Mouse (Mus musculus) MEL (cell line): ENCODE results near the gene Gm10181. TPM values are rescaled to one million over a fixed set of nuclear protein-coding genes. Genes with fewer than 3 reads are reported as not detected.

Source experiments
- DNase-seq: peaks from one replicate; pipeline ENCODE4 v3.0.0; 2011; ENCODE audit warnings: low read depth, low spot score
- H3K27ac ChIP-seq: 2 replicates; pipeline ENCODE4 v1.5.1; 2012; ENCODE audit warnings: low read depth, mild to moderate bottlenecking, control low read depth, low read length, moderate library complexity; ENCODE audit not compliant: control insufficient read depth
- H3K27me3 ChIP-seq, 2 experiments: fragments of 150-350 bp in 1 of 2; sonication (generic) in 1 of 2; 2 replicates each; pipeline ENCODE4 v1.6.1; 2012; ENCODE audit warnings: low read length in 2 of 2, mild to moderate bottlenecking in 2 of 2, improper control_type of control experiment in 1 of 2, moderate library complexity in 1 of 2; ENCODE audit not compliant: insufficient read depth in 2 of 2, control insufficient read depth in 1 of 2
- H3K36me3 ChIP-seq, 2 experiments: 2 replicates each; pipeline ENCODE4 v1.6.1; 2012 to 2014; ENCODE audit warnings: low read length in 2 of 2, improper control_type of control experiment in 1 of 2, inconsistent platforms in 1 of 2, mild to moderate bottlenecking in 1 of 2; ENCODE audit not compliant: insufficient read depth in 2 of 2, control insufficient read depth in 1 of 2
- H3K4me1 ChIP-seq, 2 experiments: fragments of 150-350 bp in 1 of 2; sonication (generic) in 1 of 2; 2 replicates each; pipeline ENCODE4 v1.6.1; 2012; ENCODE audit warnings: low read length in 2 of 2, improper control_type of control experiment in 1 of 2, mild to moderate bottlenecking in 1 of 2; ENCODE audit not compliant: insufficient read depth in 2 of 2, control insufficient read depth in 1 of 2
- H3K4me3 ChIP-seq, 2 experiments: fragments of 150-350 bp in 1 of 2; sonication (generic) in 1 of 2; 2 replicates each; pipeline ENCODE4 v1.5.1; 2012; ENCODE audit warnings: low read depth in 2 of 2, low read length in 2 of 2, mild to moderate bottlenecking in 2 of 2, moderate library complexity in 2 of 2, control low read depth in 1 of 2, improper control_type of control experiment in 1 of 2; ENCODE audit not compliant: control insufficient read depth in 1 of 2, insufficient read depth in 1 of 2
- H3K79me2 ChIP-seq: 2 replicates; pipeline ENCODE4 v1.6.1; 2012; ENCODE audit warnings: mild to moderate bottlenecking, low read length, moderate library complexity; ENCODE audit not compliant: control insufficient read depth, poor library complexity, insufficient read depth
- H3K9ac ChIP-seq: 2 replicates; pipeline ENCODE4 v1.6.1; 2012; ENCODE audit warnings: low read depth, mild to moderate bottlenecking, control low read depth, low read length, moderate library complexity; ENCODE audit not compliant: control insufficient read depth, poor library complexity, severe bottlenecking
- H3K9me3 ChIP-seq: fragments of 150-350 bp; sonication (generic); replicated peaks from 2 replicates; pipeline ENCODE4 v1.6.1; 2012; ENCODE audit warnings: mild to moderate bottlenecking, low read length, improper control_type of control experiment, moderate library complexity; ENCODE audit not compliant: insufficient read depth
- BHLHE40 ChIP-seq: IDR thresholded peaks from 2 replicates; pipeline ENCODE4 v1.6.1; 2012; ENCODE audit warnings: low read depth, mild to moderate bottlenecking, inconsistent platforms, low read length, improper control_type of control experiment, borderline replicate concordance
- CHD1 ChIP-seq: IDR thresholded peaks from 2 replicates; pipeline ENCODE4 v1.6.1; 2012; ENCODE audit warnings: low read depth, mild to moderate bottlenecking, inconsistent platforms, low read length, improper control_type of control experiment
- CHD2 ChIP-seq: IDR thresholded peaks from 2 replicates; pipeline ENCODE4 v1.6.1; 2011; ENCODE audit warnings: low read length, improper control_type of control experiment
- CTCF ChIP-seq, 3 experiments: IDR thresholded peaks in 2 of 3; conservative IDR thresholded peaks in 1 of 3; 2 replicates each; pipeline ENCODE4 v1.5.1; 2011 to 2012; ENCODE audit warnings: low read length in 3 of 3, low read depth in 2 of 3, mild to moderate bottlenecking in 2 of 3, improper control_type of control experiment in 1 of 3, inconsistent platforms in 1 of 3, mixed read lengths in 1 of 3, moderate library complexity in 1 of 3; ENCODE audit not compliant: control insufficient read depth in 1 of 3, insufficient read depth in 1 of 3, poor library complexity in 1 of 3, severe bottlenecking in 1 of 3
- ELF1 ChIP-seq: IDR thresholded peaks from 2 replicates; pipeline ENCODE4 v1.6.1; 2014; ENCODE audit warnings: low read depth, mild to moderate bottlenecking, inconsistent platforms, low read length, improper control_type of control experiment, moderate library complexity
- EP300 ChIP-seq, 2 experiments: IDR thresholded peaks; 2 replicates each; pipeline ENCODE4 v1.6.1; 2011; ENCODE audit warnings: improper control_type of control experiment in 2 of 2, low read length in 2 of 2, low read depth in 1 of 2, mild to moderate bottlenecking in 1 of 2
- ETS1 ChIP-seq: IDR thresholded peaks from 2 replicates; pipeline ENCODE4 v1.6.1; 2012; ENCODE audit warnings: low read depth, mild to moderate bottlenecking, inconsistent platforms, low read length, improper control_type of control experiment, moderate library complexity
- GABPA ChIP-seq: IDR thresholded peaks from 2 replicates; pipeline ENCODE4 v1.6.1; 2012; ENCODE audit warnings: low read depth, mild to moderate bottlenecking, inconsistent platforms, low read length, improper control_type of control experiment, moderate library complexity
- GATA1 ChIP-seq: IDR thresholded peaks from 2 replicates; pipeline ENCODE4 v1.6.1; 2011; ENCODE audit warnings: low read depth, low read length, improper control_type of control experiment
- HCFC1 ChIP-seq: IDR thresholded peaks from 2 replicates; pipeline ENCODE4 v1.6.1; 2012; ENCODE audit warnings: low read depth, mild to moderate bottlenecking, inconsistent platforms, low read length, improper control_type of control experiment, moderate library complexity
- JUND ChIP-seq: IDR thresholded peaks from 2 replicates; pipeline ENCODE4 v1.6.1; 2011; ENCODE audit warnings: low read depth, mild to moderate bottlenecking, improper control_type of control experiment, low read length
- KAT2A ChIP-seq: conservative IDR thresholded peaks from 2 replicates; pipeline ENCODE4 v1.6.1; 2012; ENCODE audit warnings: low read depth, low read length, improper control_type of control experiment, inconsistent platforms
- MAFK ChIP-seq: IDR thresholded peaks from 2 replicates; pipeline ENCODE4 v1.6.1; 2011; ENCODE audit warnings: low read depth, mild to moderate bottlenecking, low read length, improper control_type of control experiment, borderline replicate concordance
- MAZ ChIP-seq: IDR thresholded peaks from 2 replicates; pipeline ENCODE4 v1.6.1; 2012; ENCODE audit warnings: low read depth, mild to moderate bottlenecking, inconsistent platforms, low read length, improper control_type of control experiment
- MXI1 ChIP-seq: IDR thresholded peaks from 2 replicates; pipeline ENCODE4 v1.6.1; 2011; ENCODE audit warnings: mild to moderate bottlenecking, low read depth, low read length, improper control_type of control experiment
- MYC ChIP-seq: IDR thresholded peaks from 2 replicates; pipeline ENCODE4 v1.6.1; 2011; ENCODE audit warnings: low read depth, mild to moderate bottlenecking, low read length, improper control_type of control experiment, moderate library complexity
- NELFE ChIP-seq: IDR thresholded peaks from 2 replicates; pipeline ENCODE4 v1.6.1; 2011; ENCODE audit warnings: low read depth, low read length, improper control_type of control experiment
- POLR2A ChIP-seq, 2 experiments: IDR thresholded peaks; 2 replicates each; pipeline ENCODE4 v1.6.1; 2011 to 2012; ENCODE audit warnings: low read length in 2 of 2, mild to moderate bottlenecking in 2 of 2, control low read depth in 1 of 2, improper control_type of control experiment in 1 of 2, low read depth in 1 of 2, moderate library complexity in 1 of 2; ENCODE audit not compliant: control insufficient read depth in 1 of 2, insufficient read depth in 1 of 2, poor library complexity in 1 of 2
- POLR2AphosphoS5 ChIP-seq: IDR thresholded peaks from 2 replicates; pipeline ENCODE4 v1.6.1; 2012; ENCODE audit warnings: low read depth, borderline replicate concordance, mild to moderate bottlenecking, inconsistent platforms, low read length, moderate library complexity, mixed read lengths
- RAD21 ChIP-seq: IDR thresholded peaks from 2 replicates; pipeline ENCODE4 v1.6.1; 2011; ENCODE audit warnings: mild to moderate bottlenecking, low read depth, low read length, improper control_type of control experiment
- RCOR1 ChIP-seq: IDR thresholded peaks from 2 replicates; pipeline ENCODE4 v1.6.1; 2012; ENCODE audit warnings: low read depth, mild to moderate bottlenecking, inconsistent platforms, low read length, improper control_type of control experiment
- SMC3 ChIP-seq: IDR thresholded peaks from 2 replicates; pipeline ENCODE4 v1.6.1; 2011; ENCODE audit warnings: low read depth, low read length, improper control_type of control experiment
- TBP ChIP-seq: IDR thresholded peaks from 2 replicates; pipeline ENCODE4 v1.8.0; 2011; ENCODE audit warnings: low read depth, low read length, improper control_type of control experiment
- TCF12 ChIP-seq: IDR thresholded peaks from 2 replicates; pipeline ENCODE4 v1.6.1; 2014; ENCODE audit warnings: low read depth, mild to moderate bottlenecking, inconsistent platforms, low read length, improper control_type of control experiment, moderate library complexity
- USF1 ChIP-seq: IDR thresholded peaks from 2 replicates; pipeline ENCODE4 v1.6.1; 2014; ENCODE audit warnings: low read depth, mild to moderate bottlenecking, inconsistent platforms, low read length, improper control_type of control experiment, moderate library complexity
- USF2 ChIP-seq, 2 experiments: IDR thresholded peaks; 2 replicates each; pipeline ENCODE4 v1.6.1; 2011 to 2012; ENCODE audit warnings: improper control_type of control experiment in 2 of 2, low read length in 2 of 2, borderline replicate concordance in 1 of 2, inconsistent platforms in 1 of 2, low read depth in 1 of 2, mild to moderate bottlenecking in 1 of 2; ENCODE audit not compliant: insufficient read depth in 1 of 2
- ZC3H11A ChIP-seq: IDR thresholded peaks from 2 replicates; pipeline ENCODE4 v1.6.1; 2012; ENCODE audit warnings: low read depth, mild to moderate bottlenecking, inconsistent platforms, low read length, improper control_type of control experiment
- ZKSCAN1 ChIP-seq: IDR thresholded peaks from 2 replicates; pipeline ENCODE4 v1.6.1; 2012; ENCODE audit warnings: low read depth, mild to moderate bottlenecking, inconsistent platforms, low read length, improper control_type of control experiment, moderate library complexity
- ZMIZ1 ChIP-seq: IDR thresholded peaks from 2 replicates; pipeline ENCODE4 v1.6.1; 2012; ENCODE audit warnings: low read depth, mild to moderate bottlenecking, inconsistent platforms, low read length, improper control_type of control experiment, moderate library complexity
- ZNF384 ChIP-seq: IDR thresholded peaks from 2 replicates; pipeline ENCODE4 v1.6.1; 2012; ENCODE audit warnings: low read depth, mild to moderate bottlenecking, inconsistent platforms, low read length, improper control_type of control experiment
- polyA plus RNA-seq, 2 experiments: library from polyadenylated mRNA; stranded (reverse) in 1 of 2; unstranded in 1 of 2; fragments of >175 nt in 1 of 2; fragments of >200 nt in 1 of 2; gene quantifications; 2 replicates each; pipeline versions ENCODE4 v1.2.1 to v1.2.4; 2012; ENCODE audit warnings: low replicate concordance in 2 of 2, low read depth in 1 of 2; ENCODE audit not compliant: insufficient read length in 2 of 2, insufficient read depth in 1 of 2, missing spikeins in 1 of 2
- total RNA-seq: library from RNA; depleted of rRNA; stranded (reverse); fragments of 300-350 nt; gene quantifications from 2 replicates; pipeline ENCODE4 v1.2.3, GENCODE M21; 2012; rRNA removed

Gene Gm10181
- total RNA-seq = not detected in 2 replicates
- polyA plus RNA-seq = not detected

GRCm38 (mm10) chr9:25089122-25089521, at the start of gene Gm10181:
Gene Gm10181, plus strand, starts transcription at chr9:25089422.
- Histone ChIP-seq H3K9ac (no peak within 1 kb of the TSS), H3K36me3 (no peaks in the 10 kb centered on the region), H3K4me3 (no peak within 1 kb of the TSS), H3K4me1 (no peaks in the 10 kb centered on the region), H3K27me3 (peaks cover 0 to 6% of the 10 kb centered on the region in 2 experiments; a peak in 3 of 4 replicates), H3K9me3 (no peaks in the 10 kb centered on the region), H3K79me2 (no peaks in the 10 kb centered on the region), H3K27ac (no peak within 1 kb of the TSS)
- no peak for TF ChIP-seq USF2 (IDR thresholded peaks at IDR 0.05; ENCODE audit: borderline replicate concordance in 1 of 2, insufficient read depth in 1 of 2, low read depth in 1 of 2, low read length in 2 of 2)
- TF ChIP-seq MAZ = no peak
- TF ChIP-seq EP300 (IDR thresholded peaks at IDR 0.05; ENCODE audit: low read depth in 1 of 2, low read length in 2 of 2) = no peak
- TF ChIP-seq RCOR1 = no peak
- no peak for TF ChIP-seq JUND
- TF ChIP-seq KAT2A = no peak
- TF ChIP-seq BHLHE40 = no peak
- no peak for TF ChIP-seq ETS1
- no peak for TF ChIP-seq MYC
- no peak for TF ChIP-seq ZC3H11A
- TF ChIP-seq ZNF384 = no peak
- no peak for TF ChIP-seq HCFC1
- TF ChIP-seq USF1 = no peak
- no peak for TF ChIP-seq GABPA
- no peak for TF ChIP-seq ELF1
- TF ChIP-seq POLR2AphosphoS5 = no peak
- DNase-seq = no peak

GRCm38 (mm10) chr9:25041665-25042064, 47.6 kb upstream of the Gm10181 start:
- H3K9ac ChIP-seq = no peak overlapping the region
- H3K4me1 ChIP-seq = no peaks in the 10 kb centered on the region
- DNase-seq = peak; percentile 70
- no peak overlapping the region for H3K27ac ChIP-seq
- no peaks in the 10 kb centered on the region for H3K9me3 ChIP-seq
- no peaks in the 10 kb centered on the region for H3K79me2 ChIP-seq
- TF ChIP-seq EP300 (IDR thresholded peaks at IDR 0.05; ENCODE audit: low read depth in 1 of 2, low read length in 2 of 2) (no peak), ETS1 (no peak), MAFK (no peak), RCOR1 (no peak), CTCF (IDR thresholded peaks at IDR 0.05 in 2 of 3, conservative IDR thresholded peaks at IDR 0.05 in 1 of 3; ENCODE audit: control insufficient read depth in 1 of 3, insufficient read depth in 1 of 3, low read depth in 2 of 3, low read length in 3 of 3, poor library complexity in 1 of 3, severe bottlenecking in 1 of 3) (peak; percentile 8 to 81 (median 71); a peak in 4 of 6 replicates), NELFE (no peak), POLR2A (IDR thresholded peaks at IDR 0.05; ENCODE audit: control insufficient read depth in 1 of 2, insufficient read depth in 1 of 2, low read depth in 1 of 2, low read length in 2 of 2, poor library complexity in 1 of 2) (no peak), SMC3 (peak; percentile 80), ZKSCAN1 (no peak), RAD21 (peak; percentile 83), ELF1 (no peak), ZNF384 (peak; percentile 93), HCFC1 (no peak), CHD2 (no peak), TCF12 (no peak), MXI1 (no peak), ZMIZ1 (no peak), CHD1 (no peak), GATA1 (no peak), MYC (no peak), TBP (no peak), ZC3H11A (peak; percentile 65), USF1 (no peak)
- no peaks in the 10 kb centered on the region for H3K36me3 ChIP-seq
- H3K4me3 ChIP-seq = no peak overlapping the region
- H3K27me3 ChIP-seq = no peaks in the 10 kb centered on the region
